Mouse (Mus musculus) C2C12 (cell line): Measurements from ENCODE around the gene Topors. TPM values are rescaled to one million over a fixed set of nuclear protein-coding genes. Genes with fewer than 3 reads are reported as not detected.

ENCODE experiments used
- H3K27me3 ChIP-seq: one replicate; pipeline ENCODE4 v1.6.1; 2011; ENCODE audit not compliant: control insufficient read depth, insufficient read depth, insufficient read length
- H3K36me3 ChIP-seq: one replicate; pipeline ENCODE4 v1.6.1; 2011; ENCODE audit not compliant: control insufficient read depth, insufficient read depth
- H3K4me3 ChIP-seq: one replicate; pipeline ENCODE4 v1.5.1; 2011; ENCODE audit warnings: mild to moderate bottlenecking, control low read depth; ENCODE audit not compliant: poor library complexity, insufficient read depth, severe bottlenecking
- H3K79me2 ChIP-seq: one replicate; pipeline ENCODE4 v1.6.1; 2011; ENCODE audit not compliant: control insufficient read depth, insufficient read depth
- H3K79me3 ChIP-seq: one replicate; pipeline ENCODE4 v1.6.1; 2011; ENCODE audit warnings: low read depth, control low read depth
- H3ac ChIP-seq: one replicate; pipeline ENCODE3; 2011; ENCODE audit warnings: low read depth; ENCODE audit not compliant: control insufficient read depth, insufficient read length
- CEBPB ChIP-seq: IDR thresholded peaks from one replicate; pipeline ENCODE4 v1.6.1; 2011; ENCODE audit warnings: low read depth, mild to moderate bottlenecking, control low read depth, moderate library complexity
- CTCF ChIP-seq: IDR thresholded peaks from one replicate; pipeline ENCODE4 v1.5.1; 2011; ENCODE audit not compliant: control insufficient read depth, insufficient read depth, insufficient read length
- FOSL1 ChIP-seq: IDR thresholded peaks from one replicate; pipeline ENCODE4 v1.8.0; 2011; ENCODE audit warnings: mild to moderate bottlenecking, low read length; ENCODE audit not compliant: poor library complexity, insufficient read depth, severe bottlenecking
- MAX ChIP-seq: IDR thresholded peaks from one replicate; pipeline ENCODE4 v1.6.1; 2011; ENCODE audit warnings: mild to moderate bottlenecking, control low read depth
- MYOD1 ChIP-seq: IDR thresholded peaks from one replicate; pipeline ENCODE4 v1.6.1; 2011; ENCODE audit warnings: low read depth; ENCODE audit not compliant: control insufficient read depth, insufficient read length
- MYOG ChIP-seq: IDR thresholded peaks from one replicate; pipeline ENCODE4 v1.6.1; 2011; ENCODE audit not compliant: control insufficient read depth, insufficient read length; ENCODE audit errors: extremely low read depth
- USF1 ChIP-seq: IDR thresholded peaks from one replicate; pipeline ENCODE4 v1.6.1; 2011; ENCODE audit warnings: low read depth, mild to moderate bottlenecking, control low read depth, moderate library complexity
- polyA plus RNA-seq: library from polyadenylated mRNA; unstranded; fragments of >200 nt; fragmentation: generic; extraction: Trizol; gene quantifications from one replicate; pipeline ENCODE4 v1.2.1, GENCODE M21; 2012; ENCODE audit warnings: missing spikeins

The Topors gene
- polyA plus RNA-seq, 1 experiment, result 13.2 TPM

DNA sequence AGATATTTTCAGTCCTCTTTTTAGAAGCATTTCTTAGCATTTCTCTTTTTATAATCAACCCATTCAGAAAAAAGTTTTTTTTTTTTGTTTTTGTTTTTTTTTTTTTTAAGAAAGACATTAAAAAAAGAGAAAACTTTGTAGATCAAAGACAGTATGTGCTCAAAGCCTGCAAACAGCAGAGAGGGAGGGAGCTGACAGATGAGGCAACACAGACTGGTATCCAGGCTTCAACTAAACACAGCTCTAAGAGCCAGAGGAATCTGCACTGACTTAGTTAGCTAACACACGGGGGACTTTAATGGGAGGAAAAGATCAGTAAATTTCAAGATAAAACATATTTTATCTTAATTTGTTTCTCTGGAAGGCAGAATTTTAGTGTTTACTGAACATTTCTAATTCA, 5.3 kb downstream of the Topors start:
- Histone ChIP-seq H3K36me3 (peaks cover 86% of the 10 kb centered on the region), H3K4me3 (no peak overlapping the region), H3K79me3 (peaks cover 81% of the 10 kb centered on the region), H3K79me2 (peaks cover 99% of the 10 kb centered on the region), H3K27me3 (no peaks in the 10 kb centered on the region), H3ac (no peak overlapping the region)
- no peak for TF ChIP-seq MYOD1
- TF ChIP-seq MAX, result no peak
- TF ChIP-seq CTCF, result no peak
- TF ChIP-seq FOSL1, result no peak
- no peak for TF ChIP-seq USF1
- TF ChIP-seq MYOG, result no peak
- TF ChIP-seq CEBPB, result no peak

DNA sequence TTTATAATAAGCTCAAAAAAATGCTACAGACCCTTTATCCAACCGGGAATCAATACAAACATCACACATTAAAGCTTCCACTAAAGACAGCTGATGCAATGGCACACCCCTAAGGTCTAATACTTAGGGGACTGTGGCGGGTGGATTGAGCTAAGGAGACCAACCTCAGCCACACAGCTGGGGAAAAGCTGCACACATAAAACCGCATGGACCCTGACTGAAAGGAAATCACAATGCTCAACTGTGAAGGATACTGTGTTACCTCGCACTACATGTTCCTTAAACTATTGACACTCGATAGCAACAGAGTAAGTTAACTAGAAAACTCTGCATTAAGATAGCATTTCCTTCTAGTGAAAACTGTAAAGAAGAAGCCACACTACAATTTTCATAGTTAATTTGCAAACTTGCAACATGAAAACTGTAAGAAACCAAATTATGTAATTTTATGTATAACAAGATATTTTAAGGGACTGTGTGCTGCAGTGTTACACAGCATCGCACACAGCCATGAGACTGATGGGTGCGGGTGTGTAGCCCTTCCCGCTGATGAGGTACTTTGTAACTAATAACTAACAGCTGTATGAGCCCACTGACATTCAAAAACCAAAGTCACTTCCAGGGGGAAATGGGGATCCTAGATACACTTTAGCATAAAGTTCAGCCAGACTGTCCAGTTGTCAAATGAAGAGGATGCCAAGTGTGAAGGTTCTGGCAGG, 15.1 kb downstream of the Topors start:
- Histone ChIP-seq H3K36me3 (peaks cover 15% of the 10 kb centered on the region), H3ac (no peak overlapping the region), H3K79me3 (peaks cover 11% of the 10 kb centered on the region), H3K4me3 (no peak overlapping the region), H3K27me3 (no peaks in the 10 kb centered on the region), H3K79me2 (peaks cover 15% of the 10 kb centered on the region)
- TF ChIP-seq CEBPB (no peak), FOSL1 (no peak), USF1 (no peak)

DNA sequence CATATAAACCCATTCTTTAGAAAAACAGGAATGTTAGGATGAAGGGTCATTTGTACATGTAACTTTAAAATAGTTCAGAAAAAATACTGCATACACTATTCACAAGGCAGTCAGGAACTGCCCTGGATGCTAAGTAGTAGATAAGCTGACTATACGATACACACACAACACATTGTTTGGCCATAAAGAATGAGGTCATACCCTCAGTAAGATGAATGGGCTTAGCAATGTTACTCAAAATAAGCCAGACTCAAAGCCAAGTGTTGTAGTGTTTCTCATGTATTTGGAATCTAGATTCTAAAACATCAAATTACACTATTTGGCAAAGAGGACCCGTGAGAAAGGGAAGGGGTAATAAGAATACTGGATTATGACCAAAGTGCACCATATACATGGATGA, 15.9 kb downstream of the Topors start:
- no peaks in the 10 kb centered on the region for H3K27me3 ChIP-seq
- no peak overlapping the region for H3ac ChIP-seq
- peaks cover 8% of the 10 kb centered on the region for H3K79me2 ChIP-seq
- no peak for TF ChIP-seq MAX
- no peak for TF ChIP-seq CTCF
- no peak for TF ChIP-seq FOSL1
- TF ChIP-seq MYOG, result no peak
- no peak for TF ChIP-seq MYOD1
- TF ChIP-seq CEBPB, result no peak
- TF ChIP-seq USF1, result no peak
- H3K36me3 ChIP-seq, result peaks cover 8% of the 10 kb centered on the region
- no peak overlapping the region for H3K4me3 ChIP-seq
- peaks cover 4% of the 10 kb centered on the region for H3K79me3 ChIP-seq

DNA sequence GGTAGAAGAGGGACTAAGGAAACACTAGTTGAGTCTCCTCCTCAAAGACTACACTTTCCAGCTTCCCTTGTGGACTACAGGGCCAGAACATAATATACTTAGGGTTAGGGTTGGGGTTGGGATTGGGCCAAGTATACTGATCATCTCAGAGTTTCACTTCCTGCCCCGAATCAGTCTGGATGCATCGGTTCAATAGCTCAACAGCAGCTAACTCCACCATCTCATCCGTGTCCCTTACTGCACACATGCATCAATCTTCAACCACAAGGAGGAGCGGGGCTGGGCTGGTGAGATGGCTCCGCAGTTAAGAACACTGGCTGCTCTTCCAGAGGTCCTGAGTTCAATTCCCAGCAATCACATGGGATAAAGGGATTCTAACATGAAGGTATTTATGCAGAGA, 18.7 kb downstream of the Topors start:
- Histone ChIP-seq H3K36me3 (no peaks in the 10 kb centered on the region), H3K27me3 (no peaks in the 10 kb centered on the region), H3K79me2 (no peaks in the 10 kb centered on the region), H3K4me3 (no peak overlapping the region), H3ac (no peak overlapping the region), H3K79me3 (no peaks in the 10 kb centered on the region)
- TF ChIP-seq MAX (no peak), USF1 (no peak), MYOG (no peak), CTCF (no peak), FOSL1 (no peak), MYOD1 (no peak)

DNA sequence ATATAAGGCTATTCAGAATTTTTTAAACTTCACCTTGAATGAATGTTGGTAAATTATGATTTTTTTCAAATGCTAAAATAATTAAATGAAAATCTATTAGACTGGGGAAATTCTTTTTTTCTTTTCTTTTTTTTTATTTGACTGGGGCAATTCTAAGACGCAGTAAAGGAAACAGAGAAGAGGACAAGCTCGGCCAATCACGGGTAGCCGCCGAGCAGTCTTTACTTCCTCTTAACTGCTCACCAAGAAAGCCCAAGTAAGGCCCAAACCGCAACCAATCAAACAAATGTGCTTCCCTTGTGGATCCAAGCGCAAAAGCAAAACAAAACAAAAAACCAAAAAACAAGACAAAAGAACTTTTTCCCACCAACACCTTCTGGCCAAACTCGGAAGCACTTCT, 25.6 kb downstream of the Topors start:
- H3ac ChIP-seq, result no peak overlapping the region
- H3K79me2 ChIP-seq, result no peaks in the 10 kb centered on the region
- H3K36me3 ChIP-seq, result no peaks in the 10 kb centered on the region
- H3K79me3 ChIP-seq, result no peaks in the 10 kb centered on the region
- H3K27me3 ChIP-seq, result no peaks in the 10 kb centered on the region
- no peak overlapping the region for H3K4me3 ChIP-seq
- TF ChIP-seq CTCF (no peak), CEBPB (no peak), USF1 (no peak), MYOD1 (no peak), MAX (no peak), FOSL1 (no peak), MYOG (no peak)

DNA sequence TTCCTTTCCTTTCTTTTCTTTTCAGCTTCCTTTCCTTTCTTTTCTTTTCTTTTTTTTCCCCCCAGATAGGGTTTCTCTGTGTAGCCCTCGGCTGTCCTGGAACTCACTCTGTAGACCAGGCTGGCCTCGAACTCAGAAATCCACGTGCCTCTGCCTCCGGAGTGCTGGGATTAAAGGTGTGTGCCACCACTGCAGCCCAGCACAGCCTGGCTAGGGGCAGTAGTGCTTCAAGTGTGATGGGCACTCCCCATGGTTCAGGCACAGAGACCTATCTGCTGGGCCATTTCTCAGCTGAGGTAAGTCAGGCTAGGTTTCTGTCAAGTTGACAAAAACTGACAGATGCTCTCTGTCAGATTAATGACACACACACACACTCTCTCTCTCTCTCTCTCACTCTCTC, 26.6 kb downstream of the Topors start:
- Histone ChIP-seq H3K4me3 (no peak overlapping the region), H3K27me3 (no peaks in the 10 kb centered on the region), H3K36me3 (no peaks in the 10 kb centered on the region), H3ac (no peak overlapping the region), H3K79me3 (no peaks in the 10 kb centered on the region), H3K79me2 (no peaks in the 10 kb centered on the region)
- no peak for TF ChIP-seq USF1
- no peak for TF ChIP-seq CTCF
